Mouse (Mus musculus) spleen, adult 2 months (tissue): ENCODE results near the gene Atf5.

Source experiments
- CTCF ChIP-seq: fragments of 200-500 bp; IDR thresholded peaks from 2 replicates; pipeline ENCODE4 v1.5.1; 2011; ENCODE audit warnings: mild to moderate bottlenecking, inconsistent platforms; ENCODE audit not compliant: insufficient read depth, insufficient read length, insufficient replicate concordance; ENCODE audit errors: extremely low read depth
- POLR2A ChIP-seq: fragments of 200-500 bp; IDR thresholded peaks from 2 replicates; pipeline ENCODE4 v1.6.1; 2011; ENCODE audit warnings: low read depth, low read length, inconsistent platforms

- TF ChIP-seq CTCF: no peak
- TF ChIP-seq POLR2A: peak; percentile 38
Observed at GRCm38 (mm10) chr7:44854356-44855031, 38.0 kb upstream of the Atf5 start.
